Mouse (Mus musculus): ENCODE results near the gene Fut7. TPM values are rescaled to one million over a fixed set of nuclear protein-coding genes. Genes with fewer than 3 reads are reported as not detected.

Gene Fut7
- total RNA-seq, 2 experiments from 2014 or later = 0.26 to 0.27 TPM

Small RNAs within 50 kb of the gene (microRNA-seq; reads per million reads assigned to microRNA genes)
- gene Mir3087 = 6.1 to 6.6 reads per million in 2 experiments

Other genes with a start within 250 kb of the Fut7 start
- 10 to 100 TPM; 38.6 to 44.9 TPM for gene Nrarp, start 242.5 kb upstream of the Fut7 start, total RNA-seq (2021)
- 1 to 10 TPM; 1.7 to 2.6 TPM for gene Tor4a, start 226.4 kb upstream of the Fut7 start, total RNA-seq (2021)
- 10 to 100 TPM; 49.9 to 52.1 TPM for gene Nelfb, start 211.8 kb upstream of the Fut7 start, total RNA-seq (2021)
- under 1 TPM; 0.27 to 0.44 TPM for gene Stpg3, start 208.6 kb upstream of the Fut7 start, total RNA-seq (2021)
- gene Fam166a, start 204.5 kb upstream of the Fut7 start, total RNA-seq (2021) = not detected
- 100 to 1,000 TPM; 478 to 505 TPM for gene Tubb4b, start 198.6 kb upstream of the Fut7 start, total RNA-seq (2021)
- gene Slc34a3, start 188.9 kb upstream of the Fut7 start, total RNA-seq (2021) = not detected
- gene Rnf224, start 186.5 kb upstream of the Fut7 start, total RNA-seq (2021) = not detected
- gene Rnf208, start 181.0 kb upstream of the Fut7 start, total RNA-seq (2021) = 100 to 1,000 TPM; 220 to 242 TPM
- under 1 TPM in 1 of 2 experiments, not detected in 1; 0.79 TPM for gene Cysrt1, start 180.8 kb upstream of the Fut7 start, total RNA-seq (2021)
- 1 to 10 TPM; 2.3 to 2.8 TPM for gene AL732309.1, start 176.4 kb upstream of the Fut7 start, total RNA-seq (2021)
- 10 to 100 TPM; 35.3 to 41.3 TPM for gene Tmem203, start 167.8 kb upstream of the Fut7 start, total RNA-seq (2021)
- gene Tprn, start 160.6 kb upstream of the Fut7 start, total RNA-seq (2021) = 10 to 100 TPM; 14.2 to 15.7 TPM
- gene Ssna1, start 150.8 kb upstream of the Fut7 start, total RNA-seq (2021) = 10 to 100 TPM; 70.9 to 72.1 TPM
- gene Anapc2, start 150.8 kb upstream of the Fut7 start, total RNA-seq (2021) = 10 to 100 TPM; 69.8 to 73.2 TPM
- not detected for gene Tmem210, start 135.1 kb upstream of the Fut7 start, total RNA-seq (2021)
- not detected for gene Lrrc26, start 133.4 kb upstream of the Fut7 start, total RNA-seq (2021)
- gene Grin1, start 104.1 kb upstream of the Fut7 start, total RNA-seq (2021) = 100 to 1,000 TPM; 477 to 493 TPM
- 10 to 100 TPM; 57.2 to 59.0 TPM for gene Man1b1, start 90.9 kb upstream of the Fut7 start, total RNA-seq (2021)
- 10 to 100 TPM; 28.0 to 31.6 TPM for gene Dpp7, start 66.9 kb upstream of the Fut7 start, total RNA-seq (2021)
- gene Uap1l1, start 57.6 kb upstream of the Fut7 start, total RNA-seq (2021) = 10 to 100 TPM; 12.2 to 14.8 TPM
- 1 to 10 TPM; 6.2 to 7.0 TPM for gene Sapcd2, start 50.9 kb upstream of the Fut7 start, total RNA-seq (2021)
- gene Entpd2, start 27.4 kb upstream of the Fut7 start, total RNA-seq (2021) = 10 to 100 TPM; 14.7 to 17.5 TPM
- gene Npdc1, start 23.9 kb upstream of the Fut7 start, total RNA-seq (2021) = 100 to 1,000 TPM; 366 to 370 TPM
- gene Abca2, start 5.4 kb downstream of the Fut7 start, total RNA-seq (2021) = 100 to 1,000 TPM; 137 to 152 TPM
- gene Clic3, start 33.6 kb downstream of the Fut7 start, total RNA-seq (2021) = 1 to 10 TPM in 1 of 2 experiments, under 1 TPM in 1; 0.59 to 1.2 TPM
- 10 to 100 TPM; 64.1 to 66.3 TPM for gene Paxx, start 37.8 kb downstream of the Fut7 start, total RNA-seq (2021)
- gene Ptgds, start 46.8 kb downstream of the Fut7 start, total RNA-seq (2021) = 1,000 to 10,000 TPM; 1,462 to 1,765 TPM
- gene Lcn12, start 70.6 kb downstream of the Fut7 start, total RNA-seq (2021) = not detected
- gene Fbxw5, start 77.5 kb downstream of the Fut7 start, total RNA-seq (2021) = 100 to 1,000 TPM; 141 to 142 TPM
- 1 to 10 TPM in 1 of 2 experiments, under 1 TPM in 1; 0.59 to 1.6 TPM for gene C8g, start 78.5 kb downstream of the Fut7 start, total RNA-seq (2021)
- 1 to 10 TPM; 9.1 to 9.5 TPM for gene Traf2, start 123.7 kb downstream of the Fut7 start, total RNA-seq (2021)
- 100 to 1,000 TPM; 190 to 202 TPM for gene Edf1, start 134.6 kb downstream of the Fut7 start, total RNA-seq (2021)
- gene Mamdc4, start 151.6 kb downstream of the Fut7 start, total RNA-seq (2021) = 1 to 10 TPM; 1.8 to 2.1 TPM
- 100 to 1,000 TPM in 1 of 2 experiments, 10 to 100 TPM in 1; 93.5 to 105 TPM for gene Phpt1, start 152.0 kb downstream of the Fut7 start, total RNA-seq (2021)
- 100 to 1,000 TPM; 123 to 129 TPM for gene Ajm1, start 158.5 kb downstream of the Fut7 start, total RNA-seq (2021)
- gene Rabl6, start 185.3 kb downstream of the Fut7 start, total RNA-seq (2021) = 100 to 1,000 TPM; 117 to 118 TPM
- gene Ccdc183, start 194.4 kb downstream of the Fut7 start, total RNA-seq (2021) = not detected
- 10 to 100 TPM; 27.2 to 27.7 TPM for gene Tmem141, start 198.7 kb downstream of the Fut7 start, total RNA-seq (2021)
- gene Fcna, start 204.8 kb downstream of the Fut7 start, total RNA-seq (2021) = 1 to 10 TPM in 1 of 2 experiments, under 1 TPM in 1; 0.72 to 1.1 TPM
- not detected for gene Lcn8, start 229.9 kb downstream of the Fut7 start, total RNA-seq (2021)
- not detected for gene Lcn5, start 234.7 kb downstream of the Fut7 start, total RNA-seq (2021)